Mouse (Mus musculus) lung, postnatal 0 days (tissue): ENCODE data around the gene Nkd1.

Experiments
- CTCF ChIP-seq: IDR thresholded peaks from 2 replicates; pipeline ENCODE4 v1.5.1; 2016; ENCODE audit warnings: antibody characterized with exemption, mild to moderate bottlenecking
- EP300 ChIP-seq: IDR thresholded peaks from 2 replicates; pipeline ENCODE4 v1.6.1; 2016; ENCODE audit warnings: antibody characterized with exemption, mild to moderate bottlenecking, control low read depth

DNA sequence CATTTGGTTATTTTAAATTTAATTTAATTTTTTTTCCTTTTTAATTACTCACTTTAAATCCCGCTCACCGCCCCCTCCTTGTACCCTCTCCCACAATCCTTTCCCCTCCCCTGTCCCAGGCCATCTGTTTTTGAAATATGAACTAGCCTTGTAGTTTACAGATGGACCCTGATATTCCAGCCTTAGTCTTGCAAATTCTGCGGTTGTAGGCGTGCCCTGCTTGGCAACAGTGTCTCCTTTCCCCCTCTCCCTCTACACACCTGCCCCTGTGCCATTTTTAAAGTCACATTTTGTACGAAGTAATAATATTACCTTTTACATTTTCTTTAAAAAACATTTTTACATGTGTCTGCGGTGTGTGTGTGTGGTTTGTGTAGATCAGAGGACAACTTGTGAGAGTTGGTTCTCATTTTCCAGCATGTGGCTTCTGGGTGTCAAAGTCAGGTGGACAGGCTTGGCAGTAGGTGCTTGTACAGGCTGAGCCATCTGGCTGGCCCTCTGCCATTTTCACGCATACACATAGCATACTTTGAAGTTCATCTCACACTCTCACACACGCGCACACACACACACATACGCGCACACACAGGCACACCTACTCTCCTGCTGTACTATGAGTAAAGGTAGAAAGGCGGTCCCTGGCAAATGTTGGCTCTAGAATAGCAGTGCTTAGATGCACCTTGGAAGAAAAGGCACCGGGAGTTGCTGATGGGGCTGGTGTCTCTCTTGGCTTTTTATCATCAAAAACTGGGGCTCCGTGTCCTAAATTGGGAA, 107.0 kb downstream of the Nkd1 start:
- TF ChIP-seq CTCF, result no peak
- no peak for TF ChIP-seq EP300
